18 mouse cellular contexts compared by ENCODE assay signal in genomic region chr1:190417326-190417725, GRCm38 (mm10).
DNase-seq lines count a peak whose midpoint lies in the region; ATAC-seq and TF ChIP-seq lines count a peak whose summit lies in the region.
"Had no signal": no experiment of that assay in that cellular context is flagged by ENCODE, and none has a peak within 500 bp of the region (broad histone marks: within the 10 kb centered on the region; RNA-seq: fewer than 3 reads in every experiment).

No protein-coding gene starts in this region.

- no peaks in the 10 kb centered on the region for H3K9me3 ChIP-seq in hindbrain, embryonic 11.5 days (ENCODE audit: control insufficient read depth, low read length)
- H3K9me3 ChIP-seq in hindbrain, embryonic 13.5 days, result no peaks in the 10 kb centered on the region
- H3K9me3 ChIP-seq in ES-E14 (ENCODE audit: control insufficient read depth, insufficient read depth, low read depth, low read length), result no peaks in the 10 kb centered on the region
- H3K9me3 ChIP-seq: embryonic facial prominence, embryonic 15.5 days; forebrain, embryonic 12.5 days; midbrain, embryonic 15.5 days had no signal

- DNase-seq in hindbrain, embryonic 11.5 days (ENCODE audit: low spot score), result peak; percentile 10
- peak; percentile 26 for DNase-seq in ES-E14 (ENCODE audit: low read depth, low spot score)
- peak; percentile 3 for DNase-seq in embryo, embryonic 11.5 days (ENCODE audit: low read depth, low spot score)
- peak; percentile 19 for DNase-seq in mesoderm, embryonic 11.5 days (ENCODE audit: low read depth, low spot score)
- DNase-seq in thymus, postnatal 10 days (ENCODE audit: low spot score in 2 of 2), result no peak
- no peak for DNase-seq in gastrocnemius, adult 2 months
- DNase-seq: heart, postnatal 14 days; kidney, adult 2 months; kidney, postnatal 25 days; lung, adult 18-20 months; right cerebral cortex, postnatal 25 days; thymus, postnatal 14 days had no signal

- no peaks in the 10 kb centered on the region for H3K4me1 ChIP-seq in hindbrain, embryonic 11.5 days (replicated peaks; ENCODE audit: control insufficient read depth, insufficient read depth, low read length)
- H3K4me1 ChIP-seq in hindbrain, embryonic 13.5 days (replicated peaks), result peaks cover 4% of the 10 kb centered on the region; the same call in 1 of the 2 replicates
- peaks cover 0 to 2% of the 10 kb centered on the region in 2 experiments; a peak in 1 of 4 replicates for H3K4me1 ChIP-seq in ES-E14 (ENCODE audit: control insufficient read depth in 2 of 2, insufficient read depth in 2 of 2, low read length in 2 of 2, poor library complexity in 1 of 2)
- H3K4me1 ChIP-seq: embryonic facial prominence, embryonic 15.5 days had no signal

- no peak for TF ChIP-seq CTCF in gastrocnemius, adult 2 months (IDR thresholded peaks at IDR 0.05)

- in situ Hi-C loops in ES-E14 (cut with MboI; ENCODE audit: low sequenced_read_pairs in 2 of 2, unreplicated experiment in 2 of 2), result no loop called here

- no peaks in the 10 kb centered on the region for H3K36me3 ChIP-seq in hindbrain, embryonic 11.5 days (ENCODE audit: control insufficient read depth, insufficient read depth, low read length)
- H3K36me3 ChIP-seq in hindbrain, embryonic 13.5 days, result no peaks in the 10 kb centered on the region
- no peaks in the 10 kb centered on the region for H3K36me3 ChIP-seq in ES-E14 (ENCODE audit: control insufficient read depth, insufficient read depth, low read length, poor library complexity, severe bottlenecking)
- H3K36me3 ChIP-seq: embryonic facial prominence, embryonic 15.5 days; forebrain, embryonic 12.5 days; midbrain, embryonic 15.5 days had no signal

- H3K9ac ChIP-seq in hindbrain, embryonic 11.5 days (ENCODE audit: low read depth, low read length), result no peak overlapping the region
- no peak overlapping the region for H3K9ac ChIP-seq in hindbrain, embryonic 13.5 days
- H3K9ac ChIP-seq in ES-E14 (ENCODE audit: insufficient read depth, low read depth, low read length, poor library complexity, severe bottlenecking), result no peak overlapping the region
- H3K9ac ChIP-seq: embryonic facial prominence, embryonic 15.5 days; forebrain, embryonic 12.5 days; midbrain, embryonic 15.5 days had no signal

- H3K27me3 ChIP-seq in hindbrain, embryonic 11.5 days (ENCODE audit: control insufficient read depth, insufficient read depth, low read length), result no peaks in the 10 kb centered on the region
- H3K27me3 ChIP-seq in hindbrain, embryonic 13.5 days, result 0 out of 2 replicates have a peak, but pooled peaks cover 6% of the 10 kb centered on the region
- H3K27me3 ChIP-seq: embryonic facial prominence, embryonic 15.5 days; midbrain, embryonic 15.5 days had no signal

- H3K4me2 ChIP-seq in hindbrain, embryonic 11.5 days (replicated peaks; ENCODE audit: low read depth, low read length), result no peak overlapping the region
- no peak overlapping the region for H3K4me2 ChIP-seq in hindbrain, embryonic 13.5 days
- H3K4me2 ChIP-seq: embryonic facial prominence, embryonic 15.5 days; forebrain, embryonic 12.5 days; heart, embryonic 11.5 days; midbrain, embryonic 15.5 days had no signal

- no peak overlapping the region for H3K27ac ChIP-seq in hindbrain, embryonic 11.5 days (ENCODE audit: low read depth, low read length)
- H3K27ac ChIP-seq in hindbrain, embryonic 13.5 days, result no peak overlapping the region
- H3K27ac ChIP-seq in ES-E14 (ENCODE audit: insufficient read depth, low read depth, low read length, poor library complexity, severe bottlenecking), result no peak overlapping the region
- H3K27ac ChIP-seq in gastrocnemius, adult 2 months, result no peak overlapping the region
- H3K27ac ChIP-seq: embryonic facial prominence, embryonic 15.5 days; forebrain, embryonic 12.5 days; hindbrain, postnatal 0 days; midbrain, embryonic 15.5 days had no signal

- H3K4me3 ChIP-seq in hindbrain, embryonic 11.5 days (ENCODE audit: low read depth, low read length), result no peak overlapping the region
- H3K4me3 ChIP-seq in hindbrain, embryonic 13.5 days, result no peak overlapping the region
- H3K4me3 ChIP-seq in ES-E14 (ENCODE audit: insufficient read depth in 1 of 2, low read depth in 1 of 2, low read length in 2 of 2, poor library complexity in 1 of 2, severe bottlenecking in 1 of 2), result no peak overlapping the region
- no peak overlapping the region for H3K4me3 ChIP-seq in gastrocnemius, adult 2 months
- H3K4me3 ChIP-seq: embryonic facial prominence, embryonic 15.5 days; forebrain, embryonic 12.5 days; midbrain, embryonic 15.5 days had no signal

- intact Hi-C loops in gastrocnemius, adult 2 months (cut with DNase I), result no loop called here

- 23% methylated on average over 11 of the region's 11 CpGs for WGBS in hindbrain, embryonic 11.5 days
- 21% methylated on average over 11 of the region's 11 CpGs for WGBS in hindbrain, embryonic 13.5 days

- ATAC-seq in hindbrain, embryonic 11.5 days (ENCODE audit: low FRiP score), result no peak
- no peak for ATAC-seq in hindbrain, embryonic 13.5 days (ENCODE audit: low FRiP score)
- ATAC-seq: hindbrain, postnatal 0 days; midbrain, embryonic 15.5 days had no signal

TF ChIP-seq in ES-E14, 5 proteins besides CTCF, POLR2A, EP300 and RAD21:
- TF ChIP-seq MAFK (IDR thresholded peaks at IDR 0.05; ENCODE audit: insufficient read depth, low read depth, low read length), result no peak
- TF ChIP-seq HCFC1 (IDR thresholded peaks at IDR 0.05; ENCODE audit: borderline replicate concordance, insufficient read depth, low read length), result no peak
- TF ChIP-seq ZC3H11A (IDR thresholded peaks at IDR 0.05; ENCODE audit: borderline replicate concordance, low read depth, low read length), result no peak
- no peak for TF ChIP-seq ZNF384 (IDR thresholded peaks at IDR 0.05; ENCODE audit: low read depth, low read length)

Comparison
In these comparisons a context has a peak if more than half of its experiments do, and no peak if none do; other contexts are left out.
1. DNase-seq: peak in hindbrain, embryonic 11.5 days (single experiment), ES-E14 (single experiment), embryo, embryonic 11.5 days (single experiment) and mesoderm, embryonic 11.5 days (single experiment); none in thymus, postnatal 10 days (0 of 2) and gastrocnemius, adult 2 months (single experiment).